Mouse (Mus musculus) Patski (cell line): ENCODE measurements at regions not wholly inside any gene's neighbourhood (a gene's known extent, or its start where the extent isn't known, plus 50 kb on each side); places are given as distances from the start of the nearest gene placed in this dataset.

Source experiments
- ATAC-seq: fragments of 100-300 bp; one replicate; pipeline ENCODE4 v1.8.0; 2021
- CTCF ChIA-PET: fragments of 350-600 bp; sonication (Branson Sonifier 250); formaldehyde crosslinking; loops from one replicate; lab custom pipeline; 2022; ENCODE audit warnings: inconsistent platforms; lab: Charles Lee
- POLR2A ChIA-PET: fragments of 350-600 bp; sonication (Branson Sonifier 250); formaldehyde crosslinking; loops from one replicate; lab custom pipeline; 2022; ENCODE audit warnings: antibody characterized with exemption, inconsistent platforms; lab: Charles Lee
- DNase-seq: peaks from one replicate; pipeline ENCODE4 v3.0.0-alpha.2; 2011; ENCODE audit warnings: low read depth, low spot score
- H3K27me3 ChIP-seq: fragments of 371-371 bp; one replicate; pipeline ENCODE4 v1.5.1; 2021
- CTCF ChIP-seq: fragments of 100-300 bp; IDR thresholded peaks from one replicate; pipeline ENCODE4 v1.5.1; 2021
- in situ Hi-C: fragments of 300-500 bp; cut with MboI; formaldehyde crosslinking; loops from 3 replicates; pipeline ENCODE4 v1.11.1; 2018; ENCODE audit warnings: low pct_unique_long_range_greater_than_20kb, mixed read lengths

- in situ Hi-C loops, result no loop called here
- ChIA-PET POLR2A (no interaction called here), CTCF (no interaction called here)
- no peaks in the 10 kb centered on the region for H3K27me3 ChIP-seq
- no peak for TF ChIP-seq CTCF
- ATAC-seq (no peak), DNase-seq (no peak)
Observed at GRCm38 (mm10) chr14:102925769-102926443, 56.5 kb downstream of the Kctd12 start.

DNA sequence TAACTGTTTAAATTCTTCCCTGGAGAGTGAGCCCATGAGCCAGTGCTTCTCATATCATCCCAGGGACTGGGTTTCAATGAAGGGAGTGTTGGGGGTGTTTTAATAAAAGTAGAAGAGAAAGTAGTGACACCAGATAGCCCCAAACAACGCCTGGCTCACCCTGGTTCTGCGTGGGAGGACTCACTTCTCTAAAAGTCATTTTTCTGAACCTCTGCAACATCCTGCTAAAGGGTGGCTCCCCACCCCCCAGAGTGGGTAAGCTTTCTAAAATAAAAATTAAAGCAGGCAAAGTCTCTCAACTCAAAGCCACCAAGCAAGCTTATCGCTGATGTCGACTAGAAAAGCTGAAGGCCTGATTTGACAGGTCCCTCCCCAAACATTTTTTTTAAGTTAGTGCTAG, 57.8 kb downstream of the Kctd12 start:
- no peaks in the 10 kb centered on the region for H3K27me3 ChIP-seq
- in situ Hi-C loops, result no loop called here
- ChIA-PET POLR2A (no interaction called here), CTCF (no interaction called here)
- DNase-seq, result no peak
- ATAC-seq, result no peak
- TF ChIP-seq CTCF, result no peak

- in situ Hi-C loops, result no loop called here
- DNase-seq (no peak), ATAC-seq (no peak)
- CTCF ChIA-PET, result no interaction called here
- POLR2A ChIA-PET, result no interaction called here
- H3K27me3 ChIP-seq, result no peaks in the 10 kb centered on the region
- TF ChIP-seq CTCF, result no peak
Observed at GRCm38 (mm10) chr14:102922496-102922993, 59.9 kb downstream of the Kctd12 start.

- H3K27me3 ChIP-seq, result no peaks in the 10 kb centered on the region
- in situ Hi-C loops, result no loop called here
- ChIA-PET CTCF (no interaction called here), POLR2A (no interaction called here)
- no peak for TF ChIP-seq CTCF
- ATAC-seq (no peak), DNase-seq (no peak)
Observed at GRCm38 (mm10) chr14:102920415-102920814, 62.0 kb downstream of the Kctd12 start.

DNA sequence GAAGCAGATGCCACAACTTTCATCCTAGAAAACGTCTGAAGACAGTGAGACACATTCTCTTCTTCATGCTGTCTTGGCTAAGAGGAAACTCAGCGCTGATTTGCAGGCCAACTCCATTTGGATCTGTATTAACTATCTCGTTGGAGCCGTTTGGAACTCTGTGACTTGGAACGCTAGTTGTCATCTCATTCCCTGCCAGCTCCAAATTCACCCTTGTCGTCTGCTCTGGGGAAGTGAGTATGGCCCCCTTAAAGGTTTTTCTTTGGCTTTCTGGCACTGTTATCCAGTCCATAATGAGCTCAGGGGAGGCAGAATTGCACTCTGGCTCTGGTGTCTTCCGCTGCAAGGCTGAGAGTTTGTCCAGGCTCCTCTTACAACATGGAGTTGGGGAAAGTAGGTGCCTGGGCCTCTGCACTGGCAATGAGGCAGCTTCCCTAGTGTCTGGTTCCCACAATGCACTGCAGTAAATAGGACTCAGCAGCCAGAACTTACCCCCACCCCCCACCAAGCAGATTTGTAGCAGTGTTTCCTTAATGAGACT, 63.1 kb downstream of the Kctd12 start:
- H3K27me3 ChIP-seq, result no peaks in the 10 kb centered on the region
- no peak for ATAC-seq

GRCm38 (mm10) chr14:102917929-102918328, 64.5 kb downstream of the Kctd12 start:
- ATAC-seq, result no peak
- no peak for TF ChIP-seq CTCF
- ChIA-PET POLR2A (no interaction called here), CTCF (interaction anchor here (1.2 kb wide), 1 partner anchor 13 kb away, joined by 4 read pairs; no protein-coding TSS in a partner anchor)
- in situ Hi-C loops, result no loop called here
- H3K27me3 ChIP-seq, result no peaks in the 10 kb centered on the region
- no peak for DNase-seq

More for the DNA sequence above, 63.1 kb downstream of the Kctd12 start:
- in situ Hi-C loops, result no loop called here
- ChIA-PET CTCF (interaction anchor here (1.2 to 1.5 kb wide), 2 partner anchors 12 to 13 kb away, joined by 4 read pairs; no protein-coding TSS in a partner anchor), POLR2A (no interaction called here)
- no peak for TF ChIP-seq CTCF
- DNase-seq, result no peak

DNA sequence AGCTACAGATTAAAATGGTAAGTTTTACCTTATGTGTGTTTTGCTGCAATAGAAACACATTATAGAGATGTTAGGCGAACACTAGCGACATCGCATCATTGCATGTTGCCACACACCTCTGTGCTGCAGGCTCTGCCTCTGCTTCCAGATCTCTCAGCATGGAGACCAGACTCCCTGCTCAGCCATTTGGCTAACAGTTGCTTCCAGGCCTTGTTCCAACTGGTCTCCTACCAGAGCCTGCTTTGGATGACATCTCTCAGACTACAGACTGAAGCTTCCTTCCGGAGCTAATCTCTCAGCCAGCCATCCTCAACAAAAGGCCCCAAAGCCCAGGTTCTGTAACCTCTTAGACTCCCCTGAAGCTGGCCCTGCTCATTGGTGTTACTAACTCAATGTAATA, 66.5 kb downstream of the Kctd12 start:
- ChIA-PET POLR2A (no interaction called here), CTCF (no interaction called here)
- TF ChIP-seq CTCF, result no peak
- ATAC-seq, result no peak
- in situ Hi-C loops, result no loop called here
- DNase-seq, result no peak
- no peaks in the 10 kb centered on the region for H3K27me3 ChIP-seq

DNA sequence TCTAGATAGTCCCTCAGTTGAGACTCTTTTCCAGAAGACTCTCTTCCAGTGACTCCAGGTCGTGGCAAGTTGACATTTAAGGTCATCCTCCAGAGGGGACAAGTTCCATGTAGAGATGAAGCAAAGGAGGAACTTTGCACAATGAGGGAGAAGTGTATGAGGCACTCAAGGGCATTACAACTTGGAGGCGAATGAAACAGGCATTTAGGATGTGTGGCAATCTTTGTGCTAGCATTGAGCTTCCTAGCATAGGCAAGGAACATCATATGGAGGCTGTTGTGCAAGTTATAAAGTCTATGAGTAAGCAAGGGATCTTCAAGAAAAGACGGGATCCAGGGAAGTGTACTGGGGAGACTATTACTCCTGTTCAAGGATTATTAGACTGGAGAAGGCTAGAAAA, 70.9 kb downstream of the Kctd12 start:
- ChIA-PET CTCF (interaction anchor here (1.1 kb wide), 1 partner anchor 29 kb away, joined by 3 read pairs; no protein-coding TSS in a partner anchor), POLR2A (no interaction called here)
- no peak for ATAC-seq

DNA sequence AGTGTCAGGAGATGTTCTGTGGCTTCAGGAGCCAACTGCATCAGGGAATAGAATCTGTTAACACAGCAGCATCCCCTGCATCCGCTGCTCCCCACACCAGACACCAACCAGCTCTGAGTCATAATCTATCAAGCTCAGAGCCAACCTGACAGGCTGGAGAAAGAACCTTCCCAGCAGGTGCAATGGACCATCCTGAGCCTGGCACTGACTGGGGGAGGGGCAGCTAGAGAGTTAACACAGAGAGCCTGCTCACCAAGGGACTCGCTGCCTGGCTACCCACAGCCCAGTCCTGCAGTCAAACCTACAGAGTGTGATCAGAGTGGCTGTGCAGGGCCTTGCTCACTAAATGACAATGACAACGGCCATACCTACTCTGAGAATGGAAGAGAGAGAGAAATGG, 73.4 kb downstream of the Kctd12 start:
- TF ChIP-seq CTCF, result no peak
- peaks cover 8% of the 10 kb centered on the region for H3K27me3 ChIP-seq
- in situ Hi-C loops, result no loop called here
- CTCF ChIA-PET, result no interaction called here
- POLR2A ChIA-PET, result no interaction called here
- ATAC-seq, result no peak
- DNase-seq, result no peak

More for the DNA sequence above, 70.9 kb downstream of the Kctd12 start:
- TF ChIP-seq CTCF, result no peak
- DNase-seq, result no peak
- peaks cover 4% of the 10 kb centered on the region for H3K27me3 ChIP-seq
- in situ Hi-C loops, result no loop called here

DNA sequence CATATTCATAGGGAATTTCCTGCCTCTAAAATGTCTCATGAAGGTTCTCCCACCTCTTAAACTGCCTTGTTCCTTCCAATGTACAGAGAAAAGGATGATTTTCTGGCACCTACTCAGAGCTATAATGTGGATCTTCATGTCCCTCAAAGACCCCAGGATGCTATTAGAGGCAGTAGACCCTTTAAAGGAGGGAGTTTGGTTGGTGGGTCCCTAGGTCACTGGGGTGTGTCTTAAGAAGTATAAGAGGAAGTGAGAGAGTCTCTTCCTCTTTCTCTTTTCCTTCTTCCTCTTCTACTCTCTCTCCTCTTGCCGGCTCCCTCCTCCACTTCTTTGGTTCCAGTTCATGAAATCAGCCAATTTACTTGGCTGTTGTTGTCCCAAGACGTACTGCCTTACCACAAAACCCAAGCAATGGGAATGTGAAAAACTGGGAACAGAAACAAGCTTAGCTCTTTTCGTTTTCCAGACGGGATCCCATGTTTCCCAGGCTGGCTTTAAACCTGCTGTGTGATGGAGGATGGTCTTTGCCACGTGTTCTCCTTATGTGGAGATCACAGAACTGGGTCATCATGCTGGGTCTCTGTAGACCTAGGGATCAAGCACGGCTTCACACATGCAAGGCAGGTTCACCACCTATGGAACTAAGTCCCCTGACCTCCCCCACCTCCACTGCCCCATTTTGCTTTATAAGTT, 74.9 kb downstream of the Kctd12 start:
- TF ChIP-seq CTCF, result no peak
- DNase-seq (no peak), ATAC-seq (no peak)
- in situ Hi-C loops, result no loop called here
- ChIA-PET CTCF (no interaction called here), POLR2A (no interaction called here)
- peaks cover 8% of the 10 kb centered on the region for H3K27me3 ChIP-seq

GRCm38 (mm10) chr14:102906826-102907225, 75.6 kb downstream of the Kctd12 start:
- no peak for TF ChIP-seq CTCF
- DNase-seq (no peak), ATAC-seq (no peak)
- POLR2A ChIA-PET, result no interaction called here
- in situ Hi-C loops, result no loop called here
- CTCF ChIA-PET, result no interaction called here
- peaks cover 8% of the 10 kb centered on the region for H3K27me3 ChIP-seq
